Mouse (Mus musculus): ENCODE results near the gene Gm21983. TPM values are rescaled to one million over a fixed set of nuclear protein-coding genes. Genes with fewer than 3 reads are reported as not detected.

Gene Gm21983
- polyA plus RNA-seq, 1 experiment from 2014 or later: not detected

GRCm38 (mm10) chr7:27195681-27196611 is 15.1 kb upstream of the Gm21983 start, which contains the start of the genes BC024978 and Snrpa:
Gene BC024978, plus strand, starts transcription at chr7:27195781.
Gene Snrpa, minus strand, starts transcription at chr7:27196271.
- WGBS: 1% methylated on average over 64 of the region's 64 CpGs
- Histone ChIP-seq H3K9ac (replicated peaks; ENCODE audit: low read depth, low read length) (peak within 1 kb of the TSS; percentile 90), H3K4me1 (ENCODE audit: control insufficient read depth, insufficient read depth, low read length) (peaks cover 12% of the 10 kb centered on the region; the same call in 1 of the 2 replicates), H3K36me3 (ENCODE audit: control insufficient read depth, insufficient read depth, low read length) (peaks cover 28% of the 10 kb centered on the region), H3K4me3 (ENCODE audit: low read depth, low read length) (peak within 1 kb of the TSS; percentile 79), H3K27me3 (ENCODE audit: control insufficient read depth, insufficient read depth, low read length) (no peaks in the 10 kb centered on the region), H3K9me3 (ENCODE audit: control insufficient read depth, low read depth, low read length) (no peaks in the 10 kb centered on the region), H3K4me2 (replicated peaks; ENCODE audit: low read depth, low read length) (peak within 1 kb of the TSS; percentile 94), H3K27ac (ENCODE audit: low read length) (peak within 1 kb of the TSS; percentile 99)
- ATAC-seq (ENCODE audit: insufficient number of reproducible peaks, insufficient read depth, low FRiP score, low read depth): peak; percentile 99

GRCm38 (mm10) chr7:27193731-27194130 is 12.8 kb upstream of the Gm21983 start:
- H3K9ac ChIP-seq (replicated peaks; ENCODE audit: low read depth, low read length): no peak overlapping the region
- no peak overlapping the region for H3K27ac ChIP-seq (ENCODE audit: low read length)
- 72% methylated on average over 4 of the region's 4 CpGs for WGBS
- H3K9me3 ChIP-seq (ENCODE audit: control insufficient read depth, low read depth, low read length): no peaks in the 10 kb centered on the region
- H3K4me3 ChIP-seq (ENCODE audit: low read depth, low read length): no peak overlapping the region
- H3K4me1 ChIP-seq (ENCODE audit: control insufficient read depth, insufficient read depth, low read length): peaks cover 12% of the 10 kb centered on the region; the same call in 1 of the 2 replicates
- no peaks in the 10 kb centered on the region for H3K27me3 ChIP-seq (ENCODE audit: control insufficient read depth, insufficient read depth, low read length)
- no peak for ATAC-seq (ENCODE audit: insufficient number of reproducible peaks, insufficient read depth, low FRiP score, low read depth)
- no peak overlapping the region for H3K4me2 ChIP-seq (replicated peaks; ENCODE audit: low read depth, low read length)
- peaks cover 49% of the 10 kb centered on the region for H3K36me3 ChIP-seq (ENCODE audit: control insufficient read depth, insufficient read depth, low read length)

- no peak overlapping the region for H3K9ac ChIP-seq (replicated peaks; ENCODE audit: low read depth, low read length)
- H3K27me3 ChIP-seq (ENCODE audit: control insufficient read depth, insufficient read depth, low read length): no peaks in the 10 kb centered on the region
- H3K4me2 ChIP-seq (replicated peaks; ENCODE audit: low read depth, low read length): no peak overlapping the region
- peaks cover 12% of the 10 kb centered on the region; the same call in 1 of the 2 replicates for H3K4me1 ChIP-seq (ENCODE audit: control insufficient read depth, insufficient read depth, low read length)
- no peaks in the 10 kb centered on the region for H3K9me3 ChIP-seq (ENCODE audit: control insufficient read depth, low read depth, low read length)
- peaks cover 62% of the 10 kb centered on the region for H3K36me3 ChIP-seq (ENCODE audit: control insufficient read depth, insufficient read depth, low read length)
- no peak overlapping the region for H3K27ac ChIP-seq (ENCODE audit: low read length)
- H3K4me3 ChIP-seq (ENCODE audit: low read depth, low read length): no peak overlapping the region
- 99% methylated on average over 5 of the region's 5 CpGs for WGBS
- ATAC-seq (ENCODE audit: insufficient number of reproducible peaks, insufficient read depth, low FRiP score, low read depth): no peak
These were observed 11.5 kb upstream of the Gm21983 start for GRCm38 (mm10) chr7:27192434-27192833.

- Histone ChIP-seq H3K27ac (ENCODE audit: low read length) (no peak overlapping the region), H3K9me3 (ENCODE audit: control insufficient read depth, low read depth, low read length) (no peaks in the 10 kb centered on the region), H3K4me3 (ENCODE audit: low read depth, low read length) (no peak overlapping the region), H3K27me3 (ENCODE audit: control insufficient read depth, insufficient read depth, low read length) (no peaks in the 10 kb centered on the region), H3K4me2 (replicated peaks; ENCODE audit: low read depth, low read length) (no peak overlapping the region), H3K4me1 (ENCODE audit: control insufficient read depth, insufficient read depth, low read length) (peaks cover 3% of the 10 kb centered on the region; the same call in 1 of the 2 replicates), H3K9ac (replicated peaks; ENCODE audit: low read depth, low read length) (no peak overlapping the region), H3K36me3 (ENCODE audit: control insufficient read depth, insufficient read depth, low read length) (peaks cover 92% of the 10 kb centered on the region)
- 96% methylated on average over 10 of the region's 10 CpGs for WGBS
- no peak for ATAC-seq (ENCODE audit: insufficient number of reproducible peaks, insufficient read depth, low FRiP score, low read depth)
These were observed 8.5 kb upstream of the Gm21983 start for GRCm38 (mm10) chr7:27189271-27189931.

DNA sequence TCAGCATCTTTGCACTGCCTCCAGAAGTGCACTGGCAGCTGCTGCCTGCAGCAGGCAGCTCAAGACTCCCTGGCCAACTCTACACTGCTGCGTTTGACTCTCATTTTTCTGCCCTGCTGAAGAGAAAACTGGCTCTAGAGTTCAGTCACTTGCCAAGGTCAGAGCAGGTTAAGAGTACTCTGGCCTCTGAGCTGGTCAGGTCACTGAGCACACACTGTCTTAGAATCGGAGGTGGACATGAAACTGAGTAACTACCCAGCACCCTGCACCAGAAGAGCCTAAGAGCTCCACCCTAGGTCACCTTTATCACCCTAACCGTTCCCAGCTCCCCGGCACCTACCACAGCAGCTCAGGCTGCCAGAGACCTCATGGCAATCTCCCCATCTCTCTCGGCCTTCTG is 5.1 kb upstream of the Gm21983 start:
- no peaks in the 10 kb centered on the region for H3K9me3 ChIP-seq (ENCODE audit: control insufficient read depth, low read depth, low read length)
- peaks cover 74% of the 10 kb centered on the region for H3K36me3 ChIP-seq (ENCODE audit: control insufficient read depth, insufficient read depth, low read length)
- 92% methylated on average over 5 of the region's 5 CpGs for WGBS

DNA sequence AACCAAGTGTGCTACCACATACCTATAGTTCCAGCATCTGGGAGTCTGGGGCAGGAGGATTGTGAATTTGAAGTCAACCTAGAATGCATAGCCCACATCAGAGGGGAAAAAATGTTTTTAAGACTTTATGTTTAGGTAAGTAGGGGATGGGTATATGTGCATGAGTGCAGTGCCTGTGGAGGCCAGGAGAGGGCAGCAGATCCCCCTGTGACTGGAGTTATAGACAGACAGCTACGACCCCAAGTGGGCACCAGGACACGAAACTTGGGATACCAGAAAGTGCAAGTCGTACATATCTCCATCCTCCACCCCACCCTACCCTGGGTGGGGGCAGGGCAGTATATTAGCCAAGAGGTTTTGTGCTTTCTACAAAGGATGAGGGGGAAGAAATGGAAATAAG is 4.1 kb upstream of the Gm21983 start:
- no peak overlapping the region for H3K4me3 ChIP-seq (ENCODE audit: low read depth, low read length)
- ATAC-seq (ENCODE audit: insufficient number of reproducible peaks, insufficient read depth, low FRiP score, low read depth): no peak
- no peak overlapping the region for H3K4me2 ChIP-seq (replicated peaks; ENCODE audit: low read depth, low read length)
- 59% methylated on average over 3 of the region's 3 CpGs for WGBS
- H3K36me3 ChIP-seq (ENCODE audit: control insufficient read depth, insufficient read depth, low read length): peaks cover 64% of the 10 kb centered on the region
- H3K27ac ChIP-seq (ENCODE audit: low read length): no peak overlapping the region
- no peaks in the 10 kb centered on the region for H3K27me3 ChIP-seq (ENCODE audit: control insufficient read depth, insufficient read depth, low read length)
- no peaks in the 10 kb centered on the region for H3K9me3 ChIP-seq (ENCODE audit: control insufficient read depth, low read depth, low read length)
- H3K4me1 ChIP-seq (ENCODE audit: control insufficient read depth, insufficient read depth, low read length): no peaks in the 10 kb centered on the region
- no peak overlapping the region for H3K9ac ChIP-seq (replicated peaks; ENCODE audit: low read depth, low read length)

More for the DNA sequence above, 5.1 kb upstream of the Gm21983 start:
- Histone ChIP-seq H3K4me1 (ENCODE audit: control insufficient read depth, insufficient read depth, low read length) (no peaks in the 10 kb centered on the region), H3K9ac (replicated peaks; ENCODE audit: low read depth, low read length) (no peak overlapping the region), H3K4me2 (replicated peaks; ENCODE audit: low read depth, low read length) (no peak overlapping the region), H3K4me3 (ENCODE audit: low read depth, low read length) (no peak overlapping the region), H3K27ac (ENCODE audit: low read length) (no peak overlapping the region), H3K27me3 (ENCODE audit: control insufficient read depth, insufficient read depth, low read length) (no peaks in the 10 kb centered on the region)
- no peak for ATAC-seq (ENCODE audit: insufficient number of reproducible peaks, insufficient read depth, low FRiP score, low read depth)

GRCm38 (mm10) chr7:27182498-27182897 is 1.6 kb upstream of the Gm21983 start:
- 74% methylated on average over 1 of the region's 1 CpGs for WGBS

GRCm38 (mm10) chr7:27180036-27180435 is 850 bp downstream of the Gm21983 start:
- no peak overlapping the region for H3K9ac ChIP-seq (replicated peaks; ENCODE audit: low read depth, low read length)
- H3K9me3 ChIP-seq (ENCODE audit: control insufficient read depth, low read depth, low read length): no peaks in the 10 kb centered on the region
- no peak overlapping the region for H3K4me3 ChIP-seq (ENCODE audit: low read depth, low read length)
- no peak overlapping the region for H3K27ac ChIP-seq (ENCODE audit: low read length)
- no peak for ATAC-seq (ENCODE audit: insufficient number of reproducible peaks, insufficient read depth, low FRiP score, low read depth)
- WGBS: 57% methylated on average over 5 of the region's 5 CpGs
- no peak overlapping the region for H3K4me2 ChIP-seq (replicated peaks; ENCODE audit: low read depth, low read length)
- H3K4me1 ChIP-seq (ENCODE audit: control insufficient read depth, insufficient read depth, low read length): no peaks in the 10 kb centered on the region
- no peaks in the 10 kb centered on the region for H3K27me3 ChIP-seq (ENCODE audit: control insufficient read depth, insufficient read depth, low read length)
- peaks cover 15% of the 10 kb centered on the region for H3K36me3 ChIP-seq (ENCODE audit: control insufficient read depth, insufficient read depth, low read length)

More at GRCm38 (mm10) chr7:27182498-27182897, 1.6 kb upstream of the Gm21983 start:
- H3K4me2 ChIP-seq (replicated peaks; ENCODE audit: low read depth, low read length): no peak overlapping the region
- no peak for ATAC-seq (ENCODE audit: insufficient number of reproducible peaks, insufficient read depth, low FRiP score, low read depth)
- no peak overlapping the region for H3K27ac ChIP-seq (ENCODE audit: low read length)
- no peak overlapping the region for H3K4me3 ChIP-seq (ENCODE audit: low read depth, low read length)
- no peaks in the 10 kb centered on the region for H3K9me3 ChIP-seq (ENCODE audit: control insufficient read depth, low read depth, low read length)
- peaks cover 40% of the 10 kb centered on the region for H3K36me3 ChIP-seq (ENCODE audit: control insufficient read depth, insufficient read depth, low read length)
- H3K4me1 ChIP-seq (ENCODE audit: control insufficient read depth, insufficient read depth, low read length): no peaks in the 10 kb centered on the region
- no peaks in the 10 kb centered on the region for H3K27me3 ChIP-seq (ENCODE audit: control insufficient read depth, insufficient read depth, low read length)
- H3K9ac ChIP-seq (replicated peaks; ENCODE audit: low read depth, low read length): no peak overlapping the region
